Comparison of ENCODE assay signal across 1 mouse cellular context in genomic region chr4:54926456-54926855, GRCm38 (mm10). TPM values are rescaled to one million over a fixed set of nuclear protein-coding genes. Genes with fewer than 3 reads are reported as not detected.
"Had no signal": no experiment of that assay in that cellular context is flagged by ENCODE, and none has a peak within 500 bp of the region (broad histone marks: within the 10 kb centered on the region; RNA-seq: fewer than 3 reads in every experiment).

No protein-coding gene starts in this region.

RNA-seq across cellular contexts. Expression of gene Zfp462, which starts 18.4 kb away (rescaled TPM):
- polyA plus RNA-seq: erythroblast, embryonic 14.5 days had no signal
